Mouse (Mus musculus) kidney, postnatal 0 days (tissue): ENCODE data around the gene Slc17a7. TPM values are rescaled to one million over a fixed set of nuclear protein-coding genes. Genes with fewer than 3 reads are reported as not detected.

Experiments used
- ATAC-seq: fragments of 200-750 bp; cut with Nextera tagmentation; replicated peaks from 2 replicates; pipeline ENCODE4 v1.8.0; 2017; ENCODE audit warnings: low read depth, moderate number of reproducible peaks, moderate TSS enrichment, moderate library complexity; ENCODE audit not compliant: low FRiP score
- DNase-seq: peaks from one replicate; pipeline ENCODE4 v3.0.0-alpha.2; 2016; ENCODE audit warnings: low spot score
- H3K27ac ChIP-seq: fragments of 300-500 bp; sonication (generic); 2 replicates; pipeline ENCODE4 v1.5.1; 2014; ENCODE audit warnings: mild to moderate bottlenecking
- H3K27me3 ChIP-seq: fragments of 300-500 bp; sonication (generic); 2 replicates; pipeline ENCODE4 v1.6.1; 2014; ENCODE audit warnings: low read length, mixed read lengths; ENCODE audit not compliant: insufficient read depth
- H3K36me3 ChIP-seq: fragments of 300-500 bp; sonication (generic); 2 replicates; pipeline ENCODE4 v1.6.1; 2014; ENCODE audit warnings: low read length, mixed read lengths; ENCODE audit not compliant: insufficient read depth
- H3K4me1 ChIP-seq: fragments of 300-500 bp; sonication (generic); replicated peaks from 2 replicates; pipeline ENCODE4 v1.6.1; 2014; ENCODE audit warnings: antibody characterized with exemption, low read length, mixed read lengths; ENCODE audit not compliant: insufficient read depth
- H3K4me2 ChIP-seq: fragments of 300-500 bp; sonication (generic); 2 replicates; pipeline ENCODE4 v1.6.1; 2014; ENCODE audit warnings: mild to moderate bottlenecking, low read length, moderate library complexity, mixed read lengths
- H3K4me3 ChIP-seq: fragments of 300-500 bp; sonication (generic); replicated peaks from 2 replicates; pipeline ENCODE4 v1.5.1; 2014; ENCODE audit warnings: low read depth, low read length
- H3K9ac ChIP-seq: fragments of 300-500 bp; sonication (generic); 2 replicates; pipeline ENCODE4 v1.6.1; 2014; ENCODE audit warnings: low read depth, low read length
- H3K9me3 ChIP-seq: fragments of 300-500 bp; sonication (generic); replicated peaks from 2 replicates; pipeline ENCODE4 v1.6.1; 2016; ENCODE audit warnings: low read length, inconsistent platforms, mixed read lengths
- CTCF ChIP-seq: IDR thresholded peaks from 2 replicates; pipeline ENCODE4 v1.5.1; 2016; ENCODE audit warnings: antibody characterized with exemption, low read depth, mild to moderate bottlenecking, moderate library complexity
- WGBS: fragments of 180-500 bp; shearing (Covaris S2); extraction: QIAGEN DNeasy Blood & Tissue Kit; methylation state at CpG from one replicate; pipeline ENCODE4 v1.1.7; 2014; 5-methylcytosine and 5-hydroxymethylcytosine counted together
- polyA plus RNA-seq: library from polyadenylated mRNA; unstranded; fragments of >200 nt; fragmentation: Nextera tagmentation; extraction: Ambion mirVana; gene quantifications from 2 replicates; pipeline ENCODE4 v1.2.1, GENCODE M21; 2015

Slc17a7 gene
- polyA plus RNA-seq, 1 experiment from 2014 or later: 0.17 TPM

- no peak overlapping the region for H3K4me3 ChIP-seq
- ATAC-seq: no peak
- no peaks in the 10 kb centered on the region for H3K4me1 ChIP-seq
- TF ChIP-seq CTCF: peak; percentile 95
- no peaks in the 10 kb centered on the region for H3K36me3 ChIP-seq
- no peak overlapping the region for H3K4me2 ChIP-seq
- no peaks in the 10 kb centered on the region for H3K27me3 ChIP-seq
- DNase-seq: peak; percentile 90
- WGBS: 13% methylated on average over 5 of the region's 5 CpGs
- no peak overlapping the region for H3K27ac ChIP-seq
- H3K9me3 ChIP-seq: no peaks in the 10 kb centered on the region
- no peak overlapping the region for H3K9ac ChIP-seq
These were observed 34.7 kb downstream of the Slc17a7 start for GRCm38 (mm10) chr7:45198435-45198834.

GRCm38 (mm10) chr7:45198961-45199360 lies 35.2 kb downstream of the Slc17a7 start:
- Histone ChIP-seq H3K4me2 (no peak overlapping the region), H3K27ac (no peak overlapping the region), H3K4me1 (no peaks in the 10 kb centered on the region), H3K36me3 (no peaks in the 10 kb centered on the region), H3K9me3 (no peaks in the 10 kb centered on the region), H3K9ac (no peak overlapping the region), H3K4me3 (no peak overlapping the region), H3K27me3 (no peaks in the 10 kb centered on the region)
- no peak for TF ChIP-seq CTCF
- WGBS: 78% methylated on average over 11 of the region's 11 CpGs
- DNase-seq (no peak), ATAC-seq (no peak)

GRCm38 (mm10) chr7:45202654-45203053 lies 38.9 kb downstream of the Slc17a7 start:
- no peaks in the 10 kb centered on the region for H3K36me3 ChIP-seq
- DNase-seq (no peak), ATAC-seq (no peak)
- H3K4me1 ChIP-seq: no peaks in the 10 kb centered on the region; the same call in 1 of the 2 replicates
- no peaks in the 10 kb centered on the region for H3K9me3 ChIP-seq
- no peak overlapping the region for H3K9ac ChIP-seq
- H3K27me3 ChIP-seq: no peaks in the 10 kb centered on the region
- H3K4me3 ChIP-seq: no peak overlapping the region
- 44% methylated on average over 10 of the region's 10 CpGs for WGBS
- no peak overlapping the region for H3K4me2 ChIP-seq
- H3K27ac ChIP-seq: no peak overlapping the region
- TF ChIP-seq CTCF: no peak

GRCm38 (mm10) chr7:45204380-45205143 lies 40.8 kb downstream of the Slc17a7 start, which contains the start of gene Ccdc155:
Gene Ccdc155 (minus strand): TSS chr7:45204892.
- ATAC-seq: peak; percentile 90

GRCm38 (mm10) chr7:45208260-45208659 lies 44.5 kb downstream of the Slc17a7 start:
- peaks cover 6% of the 10 kb centered on the region; the same call in 1 of the 2 replicates for H3K27me3 ChIP-seq
- no peak overlapping the region for H3K4me3 ChIP-seq
- H3K9me3 ChIP-seq: no peaks in the 10 kb centered on the region
- DNase-seq (no peak), ATAC-seq (no peak)
- H3K27ac ChIP-seq: no peak overlapping the region
- no peaks in the 10 kb centered on the region for H3K36me3 ChIP-seq
- peaks cover 6% of the 10 kb centered on the region; the same call in 1 of the 2 replicates for H3K4me1 ChIP-seq
- 78% methylated on average over 6 of the region's 6 CpGs for WGBS
- no peak overlapping the region for H3K4me2 ChIP-seq
- H3K9ac ChIP-seq: no peak overlapping the region
- TF ChIP-seq CTCF: peak; percentile 34; the same call in 1 of the 2 replicates

More at GRCm38 (mm10) chr7:45204380-45205143, 40.8 kb downstream of the Slc17a7 start, which contains the start of gene Ccdc155:
- no peaks in the 10 kb centered on the region; the same call in 1 of the 2 replicates for H3K4me1 ChIP-seq
- peak within 1 kb of the TSS; percentile 32 for H3K4me3 ChIP-seq
- WGBS: 8% methylated on average over 44 of the region's 44 CpGs
- H3K9ac ChIP-seq: peak within 1 kb of the TSS; percentile 37; the same call in 1 of the 2 replicates
- peak; percentile 99 for DNase-seq
- no peaks in the 10 kb centered on the region for H3K27me3 ChIP-seq
- H3K36me3 ChIP-seq: no peaks in the 10 kb centered on the region
- peak within 1 kb of the TSS; percentile 54 for H3K4me2 ChIP-seq
- H3K9me3 ChIP-seq: no peaks in the 10 kb centered on the region
- no peak within 1 kb of the TSS for H3K27ac ChIP-seq
- no peak for TF ChIP-seq CTCF

- Histone ChIP-seq H3K27ac (no peak overlapping the region), H3K4me1 (0 out of 2 replicates have a peak, but pooled peaks cover 6% of the 10 kb centered on the region), H3K27me3 (peaks cover 6% of the 10 kb centered on the region; the same call in 1 of the 2 replicates), H3K4me2 (no peak overlapping the region), H3K4me3 (no peak overlapping the region), H3K9me3 (no peaks in the 10 kb centered on the region), H3K36me3 (no peaks in the 10 kb centered on the region), H3K9ac (peak overlapping the region; percentile 18; the same call in 1 of the 2 replicates)
- TF ChIP-seq CTCF: no peak
- no peak for ATAC-seq
- DNase-seq: no peak
- 61% methylated on average over 10 of the region's 10 CpGs for WGBS
These were observed 47.3 kb downstream of the Slc17a7 start for GRCm38 (mm10) chr7:45211070-45211469.
